Mouse (Mus musculus): ENCODE measurements around the gene Rplp2. TPM values are rescaled to one million over a fixed set of nuclear protein-coding genes. Genes with fewer than 3 reads are reported as not detected.

Gene Rplp2
- total and polyA plus RNA-seq, 3 experiments: 254 to 1,228 (median 577) TPM

GRCm38 (mm10) chr7:141430585-141431240, 16.5 kb upstream of the Rplp2 start:
- no peak for DNase-seq

GRCm38 (mm10) chr7:141431434-141432185, 15.6 kb upstream of the Rplp2 start:
- no peak for DNase-seq

DNA sequence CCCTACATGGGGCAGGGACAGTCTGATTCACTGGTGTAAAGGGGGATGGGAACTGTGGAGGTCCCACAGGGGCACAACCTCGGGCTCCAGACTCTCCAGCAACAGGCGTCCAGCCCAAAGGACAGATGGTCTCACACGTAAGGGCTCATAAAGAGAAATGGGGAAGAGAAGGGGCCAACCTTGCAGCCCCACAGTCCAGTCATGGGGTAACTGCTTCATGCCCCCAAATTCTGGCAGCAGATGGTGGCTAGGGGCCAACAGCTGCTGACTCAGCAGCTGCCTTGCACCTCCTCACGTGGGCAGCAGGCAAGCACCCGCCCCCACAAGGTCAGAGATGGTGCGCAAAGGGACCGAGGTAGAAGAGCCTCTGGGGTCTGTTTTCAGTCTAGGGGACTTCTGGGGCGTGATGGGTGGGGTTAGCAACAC, 15.0 kb upstream of the Rplp2 start:
- DNase-seq: peak; percentile 92

- DNase-seq: peak; percentile 89
These were observed 14.2 kb upstream of the Rplp2 start for GRCm38 (mm10) chr7:141432741-141433516.

DNA sequence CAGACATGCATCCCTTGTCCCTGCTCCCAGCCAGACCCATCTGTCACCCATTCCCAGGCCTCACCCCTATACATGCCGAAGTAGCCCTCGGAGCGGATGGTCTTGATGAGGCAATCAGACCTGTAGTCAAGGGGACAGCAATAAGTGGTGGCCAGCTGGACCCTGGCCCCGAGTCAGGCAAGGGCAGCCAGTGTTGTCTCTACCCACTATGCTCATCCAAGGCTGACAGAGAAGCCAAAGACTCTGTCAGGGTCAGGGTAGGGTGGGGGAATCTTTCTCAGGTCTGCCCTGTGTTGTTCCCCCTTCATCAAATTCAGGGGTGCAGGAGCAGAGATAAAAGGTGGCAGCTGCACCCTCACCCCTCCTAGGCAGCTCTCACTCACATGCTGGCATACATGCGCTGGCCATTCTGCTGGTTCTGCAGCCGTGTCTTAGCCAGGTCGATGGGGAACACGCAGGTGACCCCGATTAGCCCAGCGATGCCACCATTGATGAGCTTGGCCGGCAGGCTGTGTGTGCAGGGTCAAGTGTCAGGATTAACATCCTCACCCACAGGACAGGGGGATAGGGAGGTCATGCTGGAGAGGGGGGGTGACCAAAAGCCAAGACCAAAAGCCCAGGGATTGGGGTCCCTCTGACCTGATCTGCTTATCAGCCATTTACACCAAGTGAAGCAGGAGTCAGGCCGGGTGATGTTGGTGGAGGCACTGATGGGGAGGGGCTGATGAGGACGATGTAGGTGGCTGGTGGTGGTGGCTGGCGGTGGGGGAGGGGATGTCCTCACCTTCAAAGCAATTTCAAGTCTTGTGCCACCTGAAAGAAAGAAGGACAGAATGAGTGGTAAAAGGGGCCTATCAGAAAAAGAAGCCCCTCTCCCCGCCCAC, 13.4 kb upstream of the Rplp2 start:
- DNase-seq: no peak

DNA sequence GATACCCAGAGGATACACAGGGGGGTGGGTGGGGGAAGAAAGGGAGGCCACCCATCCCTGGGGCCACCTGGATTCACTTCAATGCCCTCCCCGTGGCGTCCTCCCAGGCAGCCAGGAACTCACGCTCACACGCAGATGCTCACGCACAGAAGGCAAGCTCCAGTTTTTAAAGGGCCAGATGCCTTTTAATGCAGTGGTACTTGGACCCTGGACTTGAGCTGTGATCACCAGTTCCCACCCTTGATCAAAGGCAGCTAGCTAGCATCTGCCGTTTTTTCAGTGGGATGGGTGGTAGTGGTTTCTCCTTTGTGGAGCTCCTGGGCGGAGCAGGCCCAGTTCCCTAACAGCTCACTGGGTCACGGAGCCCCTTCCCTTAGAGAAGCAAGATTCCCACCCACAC, 12.7 kb upstream of the Rplp2 start:
- DNase-seq: peak; percentile 72

- DNase-seq: peak; percentile 85
These were observed 11.9 kb upstream of the Rplp2 start for GRCm38 (mm10) chr7:141435129-141435855.

DNA sequence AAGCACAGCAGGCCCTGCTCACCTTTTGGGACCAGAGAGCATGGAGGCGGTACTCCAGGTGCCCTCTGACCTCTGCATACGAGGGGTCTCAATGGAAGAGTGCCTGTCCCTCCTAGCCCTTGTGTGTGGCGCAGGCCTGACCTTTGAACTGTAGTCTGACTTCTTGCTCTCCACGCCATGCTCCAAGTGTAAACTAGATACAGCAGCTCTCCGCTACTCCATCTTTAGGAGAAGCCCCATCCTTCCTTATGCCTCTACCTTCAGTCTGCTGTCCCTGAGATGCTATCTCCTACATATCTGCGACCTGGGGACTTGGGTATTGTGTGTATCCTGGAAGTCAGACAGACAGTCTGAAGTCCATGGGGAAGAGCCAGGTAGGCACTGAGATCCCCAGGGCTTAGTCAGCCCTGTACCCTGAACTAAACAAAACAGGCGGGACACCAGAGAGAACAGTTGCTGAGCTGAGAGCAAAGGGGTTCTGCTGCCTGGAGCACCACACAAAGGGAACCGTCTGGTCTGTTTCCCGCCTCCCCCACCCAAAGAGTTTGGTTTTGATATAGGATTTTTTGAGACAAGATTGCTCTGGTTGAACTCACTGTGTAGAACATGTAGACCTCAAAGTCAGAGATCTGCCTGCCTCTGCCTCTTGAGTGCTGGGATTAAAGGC, 11.2 kb upstream of the Rplp2 start:
- no peak for DNase-seq

DNA sequence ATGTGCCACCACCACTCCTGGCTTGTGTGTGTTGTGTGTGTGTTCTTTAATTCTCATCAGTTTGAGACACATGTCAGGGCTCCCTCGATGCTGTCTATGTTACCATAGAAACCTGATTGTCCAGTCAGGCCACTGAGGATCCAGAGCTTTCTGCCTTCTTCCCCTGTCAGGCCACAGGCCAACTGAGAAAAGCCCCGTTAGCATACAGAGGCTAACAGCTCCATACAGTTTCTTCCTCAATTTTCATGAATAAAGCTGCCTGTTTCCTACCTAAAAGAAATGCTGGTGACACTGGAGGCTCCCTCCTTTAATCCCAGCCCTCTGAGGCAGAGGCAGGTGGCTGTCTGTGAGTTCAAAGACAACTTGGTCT, 10.7 kb upstream of the Rplp2 start:
- DNase-seq: no peak

GRCm38 (mm10) chr7:141437178-141438120, 9.7 kb upstream of the Rplp2 start, which contains the start of gene Slc25a22:
Slc25a22 (minus strand) TSS chr7:141437892.
- DNase-seq: peak; percentile 92

GRCm38 (mm10) chr7:141438201-141438968, 8.8 kb upstream of the Rplp2 start:
- DNase-seq: no peak

- DNase-seq: no peak
These were observed 8.0 kb upstream of the Rplp2 start for GRCm38 (mm10) chr7:141439140-141439679.

GRCm38 (mm10) chr7:141439811-141440210, 7.4 kb upstream of the Rplp2 start:
- no peak for DNase-seq

- DNase-seq: peak; percentile 62
These were observed 6.6 kb upstream of the Rplp2 start for GRCm38 (mm10) chr7:141440613-141441012.

- DNase-seq: no peak
These were observed 5.7 kb upstream of the Rplp2 start for GRCm38 (mm10) chr7:141441460-141441859.

DNA sequence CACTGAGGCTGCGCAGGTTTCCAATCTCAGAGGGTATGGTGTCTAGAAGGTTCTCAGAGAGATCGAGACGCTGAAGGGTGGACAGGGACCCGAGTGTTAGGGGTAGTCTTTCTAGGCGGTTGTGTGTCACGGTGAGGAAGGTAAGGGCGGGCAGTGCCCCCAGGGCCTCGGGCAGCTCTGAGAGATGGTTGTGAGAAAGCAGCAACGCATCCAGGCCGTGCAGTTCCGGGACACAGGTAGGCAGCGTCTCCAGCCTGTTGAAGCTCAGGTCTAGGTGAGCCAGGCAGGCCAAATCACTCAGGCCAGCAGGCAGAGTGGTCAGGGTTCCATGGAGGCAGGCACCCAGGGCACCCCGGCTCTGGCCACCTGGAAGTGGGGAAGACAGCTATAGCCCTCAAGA, 5.0 kb upstream of the Rplp2 start:
- no peak for DNase-seq

DNA sequence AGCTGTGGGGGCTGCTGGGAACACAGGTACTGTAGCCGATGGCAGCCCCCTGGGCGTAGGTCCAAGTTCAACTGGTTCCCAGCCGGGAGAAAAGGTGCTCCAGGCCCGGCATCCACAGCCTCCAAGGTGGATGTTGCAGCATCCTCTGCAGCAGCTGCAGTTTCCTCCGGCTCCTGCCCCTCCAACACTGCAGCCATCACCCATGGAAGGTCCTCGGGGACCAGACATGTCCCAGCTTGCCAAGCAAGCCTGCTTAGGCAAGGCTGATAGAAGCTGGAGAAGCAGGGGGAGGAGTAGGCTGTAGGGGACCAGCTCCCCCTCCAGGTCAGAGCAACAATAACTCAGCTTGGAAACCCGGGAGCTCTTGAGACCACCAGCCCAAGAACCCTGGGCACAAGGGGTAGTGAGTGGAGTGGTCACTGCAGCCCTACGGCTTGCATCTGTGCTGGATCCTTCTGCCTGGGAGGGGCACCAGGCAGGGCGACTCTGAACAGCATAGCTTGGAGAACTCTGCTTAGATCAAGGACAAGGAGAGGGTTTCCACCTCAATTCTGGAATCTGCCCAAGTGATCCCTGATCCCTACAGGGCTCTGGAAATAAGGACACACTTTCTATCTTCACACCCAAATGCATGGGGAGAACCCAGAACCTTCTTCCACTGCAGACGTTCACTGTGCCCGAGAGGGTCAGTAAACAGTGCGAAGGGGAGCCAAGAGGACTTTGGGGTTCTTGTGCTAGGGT, 3.9 kb upstream of the Rplp2 start:
- peak; percentile 22 for DNase-seq

All from adrenal gland, adult 2 months (tissue).